Mouse (Mus musculus) lung, embryonic 16.5 days (tissue): ENCODE measurements around the gene Cnpy2. TPM values are rescaled to one million over a fixed set of nuclear protein-coding genes. Genes with fewer than 3 reads are reported as not detected.

Experiments used
- ATAC-seq: fragments of 200-750 bp; cut with Nextera tagmentation; 2 replicates; pipeline ENCODE4 v1.8.0; 2017; ENCODE audit warnings: low read depth, mild to moderate bottlenecking, moderate library complexity
- H3K27ac ChIP-seq: fragments of 300-500 bp; sonication (generic); 2 replicates; pipeline ENCODE4 v1.5.1; 2014; ENCODE audit warnings: mild to moderate bottlenecking, control low read depth, low read length
- H3K27me3 ChIP-seq: fragments of 300-500 bp; sonication (generic); 2 replicates; pipeline ENCODE4 v1.6.1; 2014; ENCODE audit warnings: low read depth, low read length, mixed read lengths; ENCODE audit not compliant: control insufficient read depth, insufficient read depth
- H3K36me3 ChIP-seq: fragments of 300-500 bp; sonication (generic); 2 replicates; pipeline ENCODE4 v1.6.1; 2014; ENCODE audit warnings: low read length; ENCODE audit not compliant: control insufficient read depth, insufficient read depth
- H3K4me1 ChIP-seq: fragments of 300-500 bp; sonication (generic); replicated peaks from 2 replicates; pipeline ENCODE4 v1.6.1; 2014; ENCODE audit warnings: low read length, mixed read lengths; ENCODE audit not compliant: control insufficient read depth, insufficient read depth
- H3K4me2 ChIP-seq: fragments of 300-500 bp; sonication (generic); 2 replicates; pipeline ENCODE4 v1.6.1; 2014; ENCODE audit warnings: low read depth, low read length, control low read depth
- H3K4me3 ChIP-seq: fragments of 300-500 bp; sonication (generic); 2 replicates; pipeline ENCODE4 v1.5.1; 2014; ENCODE audit warnings: mild to moderate bottlenecking, low read length, control low read depth
- H3K9ac ChIP-seq: fragments of 300-500 bp; sonication (generic); 2 replicates; pipeline ENCODE4 v1.6.1; 2014; ENCODE audit warnings: low read length, control low read depth
- H3K9me3 ChIP-seq: fragments of 300-500 bp; sonication (generic); 2 replicates; pipeline ENCODE4 v1.6.1; 2016; ENCODE audit warnings: low read length; ENCODE audit not compliant: control insufficient read depth
- WGBS: fragments of 180-500 bp; shearing (Covaris S2); extraction: QIAGEN DNeasy Blood & Tissue Kit; methylation state at CpG from one replicate; pipeline ENCODE4 v1.1.7; 2014; 5-methylcytosine and 5-hydroxymethylcytosine counted together
- polyA plus RNA-seq: library from polyadenylated mRNA; unstranded; fragments of >200 nt; fragmentation: Nextera tagmentation; extraction: Ambion mirVana; gene quantifications from 2 replicates; pipeline ENCODE4 v1.2.1, GENCODE M21; 2015

Cnpy2 gene
- polyA plus RNA-seq, 1 experiment from 2014 or later, result 326 TPM

DNA sequence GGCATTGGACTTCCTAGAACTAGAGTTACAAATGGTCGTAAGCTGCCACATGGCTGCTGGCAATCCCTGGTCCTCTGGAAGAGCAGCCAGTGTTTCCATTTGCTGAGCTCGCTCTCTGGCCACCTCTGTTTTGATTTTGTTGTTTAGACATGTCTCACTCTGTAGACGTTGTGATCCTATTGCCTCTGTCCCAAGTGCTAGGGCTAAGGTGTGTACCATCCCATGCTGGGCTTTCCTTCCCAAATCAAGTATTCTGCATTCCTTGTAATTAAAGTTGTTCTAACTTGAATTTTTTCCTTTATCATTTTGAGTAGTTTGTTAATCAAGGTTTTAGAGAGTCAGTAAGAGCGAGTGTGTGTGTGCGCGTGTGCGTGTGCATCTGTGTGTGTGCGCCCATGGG lies 25.3 kb downstream of the Cnpy2 start:
- WGBS, result 87% methylated on average over 8 of the region's 8 CpGs
- H3K4me2 ChIP-seq, result no peak overlapping the region
- no peaks in the 10 kb centered on the region for H3K27me3 ChIP-seq
- ATAC-seq, result no peak
- no peak overlapping the region for H3K9ac ChIP-seq
- H3K9me3 ChIP-seq, result no peaks in the 10 kb centered on the region
- H3K36me3 ChIP-seq, result peaks cover 15% of the 10 kb centered on the region
- peaks cover 14% of the 10 kb centered on the region for H3K4me1 ChIP-seq
- no peak overlapping the region for H3K4me3 ChIP-seq
- no peak overlapping the region for H3K27ac ChIP-seq

- no peak overlapping the region for H3K4me3 ChIP-seq
- 36% methylated on average over 2 of the region's 2 CpGs for WGBS
- H3K9me3 ChIP-seq, result no peaks in the 10 kb centered on the region
- H3K4me1 ChIP-seq, result no peaks in the 10 kb centered on the region
- H3K9ac ChIP-seq, result no peak overlapping the region
- H3K4me2 ChIP-seq, result no peak overlapping the region
- H3K27me3 ChIP-seq, result no peaks in the 10 kb centered on the region
- 0 out of 2 replicates have a peak, but pooled peaks have one; percentile 56 for ATAC-seq
- peaks cover 57% of the 10 kb centered on the region for H3K36me3 ChIP-seq
- H3K27ac ChIP-seq, result no peak overlapping the region
Measured at GRCm38 (mm10) chr10:128358796-128359195, 36.5 kb downstream of the Cnpy2 start.

DNA sequence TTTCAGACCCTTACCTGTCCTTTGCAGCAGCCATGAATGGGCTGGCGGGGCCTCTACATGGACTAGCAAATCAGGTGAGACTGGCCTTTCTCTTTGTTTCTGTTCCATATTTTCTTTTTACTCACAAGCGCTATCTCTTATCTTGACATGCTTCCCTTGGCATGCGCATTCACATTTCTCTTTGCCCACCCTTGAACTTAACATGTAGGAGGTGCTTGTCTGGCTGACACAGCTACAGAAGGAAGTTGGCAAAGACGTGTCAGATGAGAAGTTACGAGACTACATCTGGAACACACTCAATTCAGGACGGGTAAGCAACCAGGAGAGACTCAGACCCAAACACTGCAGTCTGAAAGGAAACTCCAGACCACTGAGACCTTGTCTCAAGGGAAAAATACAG lies 37.0 kb downstream of the Cnpy2 start:
- Histone ChIP-seq H3K27ac (no peak overlapping the region), H3K4me1 (no peaks in the 10 kb centered on the region), H3K27me3 (no peaks in the 10 kb centered on the region), H3K36me3 (peaks cover 53% of the 10 kb centered on the region), H3K4me3 (no peak overlapping the region), H3K9me3 (no peaks in the 10 kb centered on the region), H3K9ac (no peak overlapping the region), H3K4me2 (no peak overlapping the region)
- WGBS, result 79% methylated on average over 6 of the region's 6 CpGs
- no peak for ATAC-seq

- Histone ChIP-seq H3K4me3 (no peak overlapping the region), H3K4me1 (no peaks in the 10 kb centered on the region), H3K27ac (no peak overlapping the region), H3K9me3 (no peaks in the 10 kb centered on the region), H3K9ac (no peak overlapping the region), H3K4me2 (no peak overlapping the region), H3K36me3 (peaks cover 45% of the 10 kb centered on the region), H3K27me3 (no peaks in the 10 kb centered on the region)
- ATAC-seq, result no peak
- 84% methylated on average over 6 of the region's 6 CpGs for WGBS
Measured at GRCm38 (mm10) chr10:128361836-128362235, 39.6 kb downstream of the Cnpy2 start.

GRCm38 (mm10) chr10:128362568-128362967 lies 40.3 kb downstream of the Cnpy2 start:
- ATAC-seq, result peak; percentile 50; the same call in 1 of the 2 replicates
- Histone ChIP-seq H3K4me1 (peaks cover 2% of the 10 kb centered on the region), H3K4me2 (no peak overlapping the region), H3K36me3 (peaks cover 42% of the 10 kb centered on the region), H3K4me3 (no peak overlapping the region), H3K27me3 (no peaks in the 10 kb centered on the region), H3K27ac (no peak overlapping the region), H3K9ac (no peak overlapping the region), H3K9me3 (no peaks in the 10 kb centered on the region)
- WGBS, result 43% methylated on average over 3 of the region's 3 CpGs

DNA sequence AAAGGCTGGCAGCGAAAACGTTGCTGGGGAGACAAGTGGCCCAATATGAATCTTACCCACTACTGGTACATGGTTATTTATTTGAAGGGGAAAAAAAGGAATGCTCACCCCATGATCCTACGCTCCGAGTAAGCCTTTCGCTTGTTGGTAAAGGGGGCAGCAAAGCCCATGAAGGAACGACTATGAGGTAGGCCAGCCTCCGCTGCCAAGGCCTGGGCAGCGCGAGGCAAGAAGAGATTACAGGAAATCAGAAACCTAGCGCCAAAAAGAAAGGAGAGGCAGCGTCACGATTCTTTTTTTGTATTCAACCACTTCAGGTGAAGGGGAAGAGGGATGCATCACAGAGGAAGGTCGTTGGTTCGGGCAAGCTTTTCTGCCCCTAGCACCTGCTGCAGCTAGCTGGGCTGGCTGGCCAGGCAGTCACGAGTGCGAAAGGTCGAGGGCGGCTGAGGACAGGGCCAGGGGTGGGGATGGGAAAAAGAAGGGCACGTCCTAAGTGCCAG lies 45.7 kb downstream of the Cnpy2 start:
- no peak for ATAC-seq
- H3K9ac ChIP-seq, result peak overlapping the region; percentile 79
- WGBS, result 16% methylated on average over 19 of the region's 19 CpGs
- peak overlapping the region; percentile 96 for H3K27ac ChIP-seq
- peaks cover 8% of the 10 kb centered on the region for H3K36me3 ChIP-seq
- H3K9me3 ChIP-seq, result no peaks in the 10 kb centered on the region
- H3K27me3 ChIP-seq, result no peaks in the 10 kb centered on the region
- peak overlapping the region; percentile 76 for H3K4me3 ChIP-seq
- H3K4me1 ChIP-seq, result peaks cover 14% of the 10 kb centered on the region
- peak overlapping the region; percentile 79 for H3K4me2 ChIP-seq

DNA sequence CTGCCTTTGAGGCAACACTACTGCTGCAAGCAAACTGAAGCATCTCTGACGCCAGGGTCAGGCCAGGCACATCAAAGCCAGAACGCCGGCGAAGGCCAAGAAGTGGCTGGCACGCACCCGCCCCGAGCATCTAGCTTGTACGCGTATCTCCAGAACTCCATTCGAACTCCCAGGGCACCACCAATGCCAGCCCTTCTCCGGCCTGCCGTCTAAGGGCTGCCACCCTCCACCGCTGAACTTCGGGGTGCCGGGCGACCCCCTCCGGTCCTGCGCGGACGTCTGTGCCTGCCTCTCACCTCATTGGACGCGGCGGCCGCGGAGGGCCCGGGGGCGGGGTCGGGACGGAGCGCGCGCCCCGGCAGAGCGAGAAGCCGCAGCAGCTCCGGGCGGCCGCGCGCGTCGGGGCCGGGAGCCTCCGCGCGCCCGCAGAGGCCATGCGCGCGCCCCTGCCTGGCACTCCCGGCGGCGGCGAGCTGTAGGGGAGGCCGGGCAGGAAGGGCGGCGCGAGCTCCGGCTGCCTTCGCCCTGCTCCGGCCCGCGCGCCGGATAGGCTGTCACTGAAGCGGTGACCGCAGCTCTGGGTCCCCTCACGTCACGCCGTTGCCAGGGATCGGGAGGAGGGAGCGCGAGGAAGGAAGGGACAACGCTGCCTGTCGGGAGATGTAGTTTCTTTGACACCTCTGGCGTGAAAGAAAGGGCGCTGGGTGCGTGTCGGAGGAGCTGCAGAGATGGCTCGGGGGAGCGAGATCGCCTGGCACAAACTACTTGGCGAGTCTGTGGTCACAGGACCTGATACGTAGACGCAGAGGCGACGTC lies 46.4 kb downstream of the Cnpy2 start, which contains the start of gene Coq10a:
Coq10a (minus strand) TSS at position 596 of the 816 bp plus-strand sequence.
- H3K4me2 ChIP-seq, result peak within 1 kb of the TSS; percentile 79
- peak within 1 kb of the TSS; percentile 96 for H3K27ac ChIP-seq
- no peaks in the 10 kb centered on the region for H3K9me3 ChIP-seq
- peak; percentile 97 for ATAC-seq
- H3K4me3 ChIP-seq, result peak within 1 kb of the TSS; percentile 76
- WGBS, result under 1% methylated on average over 81 of the region's 87 CpGs
- no peaks in the 10 kb centered on the region for H3K27me3 ChIP-seq
- peaks cover 14% of the 10 kb centered on the region for H3K4me1 ChIP-seq
- peak within 1 kb of the TSS; percentile 79 for H3K9ac ChIP-seq
- H3K36me3 ChIP-seq, result peaks cover 4% of the 10 kb centered on the region

DNA sequence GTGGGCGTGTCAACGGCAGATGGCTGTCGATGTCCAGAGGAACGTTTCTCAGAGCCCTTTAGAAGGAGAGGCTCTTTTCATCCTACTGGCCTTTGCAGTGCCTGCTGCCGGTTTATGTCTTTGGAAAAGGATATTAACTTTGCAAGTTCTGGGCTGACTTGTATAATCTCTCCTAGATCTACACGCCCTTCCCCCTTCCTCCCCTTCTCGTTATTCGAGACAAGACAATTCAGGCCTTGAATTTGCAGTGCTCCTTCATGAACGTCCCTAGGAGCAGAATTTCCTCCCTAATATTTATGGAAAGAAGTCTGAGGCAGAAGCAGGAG lies 46.9 kb downstream of the Cnpy2 start:
- Histone ChIP-seq H3K27ac (peak overlapping the region; percentile 96), H3K4me3 (peak overlapping the region; percentile 76), H3K36me3 (peaks cover 4% of the 10 kb centered on the region; the same call in 1 of the 2 replicates), H3K9ac (peak overlapping the region; percentile 79), H3K4me2 (peak overlapping the region; percentile 79), H3K4me1 (peaks cover 14% of the 10 kb centered on the region), H3K27me3 (no peaks in the 10 kb centered on the region), H3K9me3 (no peaks in the 10 kb centered on the region)
- ATAC-seq, result no peak
- 3% methylated on average over 9 of the region's 9 CpGs for WGBS

DNA sequence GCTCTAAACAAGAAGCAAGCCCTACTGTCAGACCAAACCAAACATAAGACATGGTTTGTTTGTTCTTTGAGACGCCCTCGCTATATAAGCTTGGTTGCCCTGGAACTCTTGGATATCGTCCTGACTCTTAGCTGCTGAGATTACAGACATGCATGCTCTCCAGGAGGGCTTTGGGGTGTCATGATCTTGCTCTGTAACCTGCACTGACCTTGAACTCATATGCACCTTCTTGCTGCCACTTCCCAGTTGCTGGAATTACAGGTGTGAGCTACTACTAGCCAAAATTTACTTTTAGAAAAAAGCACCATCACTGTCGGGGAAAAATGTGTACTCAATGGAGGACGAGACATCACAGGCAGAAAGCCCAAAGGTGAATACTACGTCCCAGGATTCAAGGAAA lies 47.3 kb downstream of the Cnpy2 start:
- Histone ChIP-seq H3K27me3 (no peaks in the 10 kb centered on the region), H3K9me3 (no peaks in the 10 kb centered on the region), H3K4me2 (peak overlapping the region; percentile 79), H3K27ac (peak overlapping the region; percentile 96), H3K9ac (peak overlapping the region; percentile 79), H3K4me1 (peaks cover 14% of the 10 kb centered on the region), H3K36me3 (no peaks in the 10 kb centered on the region), H3K4me3 (peak overlapping the region; percentile 76)
- ATAC-seq, result no peak
- 63% methylated on average over 6 of the region's 6 CpGs for WGBS
